Mouse (Mus musculus): ENCODE results near the gene Fut7. TPM values are rescaled to one million over a fixed set of nuclear protein-coding genes. Genes with fewer than 3 reads are reported as not detected.

Gene Fut7
- total and polyA plus RNA-seq, 3 experiments: 0.17 to 0.57 (median 0.17) TPM

- TF ChIP-seq PAX5 (IDR thresholded peaks at IDR 0.05; ENCODE audit: low read length) (no peak), ELF1 (IDR thresholded peaks at IDR 0.05; ENCODE audit: low read depth, low read length) (0 out of 2 replicates have a peak, but pooled peaks have one; percentile 24), CHD2 (IDR thresholded peaks at IDR 0.05; ENCODE audit: low read length) (no peak), MYC (IDR thresholded peaks at IDR 0.05; ENCODE audit: low read depth, low read length) (no peak), SIN3A (IDR thresholded peaks at IDR 0.05; ENCODE audit: low read length) (peak; percentile 100), USF2 (conservative IDR thresholded peaks at IDR 0.05; ENCODE audit: low read depth, low read length) (no peak), NRF1 (IDR thresholded peaks at IDR 0.05; ENCODE audit: low read depth, low read length) (no peak), MXI1 (IDR thresholded peaks at IDR 0.05; ENCODE audit: low read depth, low read length) (peak; percentile 95), IRF4 (IDR thresholded peaks at IDR 0.05; ENCODE audit: low read depth, low read length) (peak; percentile 26; the same call in 1 of the 2 replicates), RAD21 (IDR thresholded peaks at IDR 0.05; ENCODE audit: low read depth, low read length) (peak; percentile 67), ZC3H11A (IDR thresholded peaks at IDR 0.05; ENCODE audit: low read depth, low read length) (no peak), ZKSCAN1 (IDR thresholded peaks at IDR 0.05; ENCODE audit: borderline replicate concordance, low read depth, low read length) (no peak), SMC3 (IDR thresholded peaks at IDR 0.05; ENCODE audit: low read depth, low read length) (peak; percentile 79), USF1 (IDR thresholded peaks at IDR 0.05; ENCODE audit: low read depth, low read length) (no peak), GABPA (IDR thresholded peaks at IDR 0.05; ENCODE audit: insufficient replicate concordance, low read depth, low read length) (no peak), NELFE (IDR thresholded peaks at IDR 0.05; ENCODE audit: low read depth, low read length) (no peak), BHLHE40 (IDR thresholded peaks at IDR 0.05; ENCODE audit: low read depth, low read length) (no peak), CTCF (conservative IDR thresholded peaks at IDR 0.05 in 1 of 2, IDR thresholded peaks at IDR 0.05 in 1 of 2; ENCODE audit: low read depth in 2 of 2, low read length in 2 of 2) (peak; percentile 75 to 93)
- Histone ChIP-seq H3K27me3 (replicated peaks) (peaks cover 93% of the 10 kb centered on the region), H3K36me3 (replicated peaks in 1 of 2; ENCODE audit: control insufficient read depth in 1 of 2, insufficient read depth in 1 of 2, low read length in 1 of 2) (no peaks in the 10 kb centered on the region), H3K79me2 (replicated peaks; ENCODE audit: control insufficient read depth, extremely low read depth, insufficient read depth, poor library complexity, severe bottlenecking) (no peaks in the 10 kb centered on the region), H3K4me1 (ENCODE audit: control insufficient read depth in 1 of 2, insufficient read depth in 2 of 2) (no peaks in the 10 kb centered on the region), H3K27ac (ENCODE audit: insufficient read depth, low read depth) (no peak overlapping the region), H3K4me2 (ENCODE audit: insufficient read depth, low read depth, poor library complexity, severe bottlenecking) (peak overlapping the region; percentile 63), H3K9ac (ENCODE audit: insufficient read depth, low read depth) (no peak overlapping the region), H3K4me3 (replicated peaks in 1 of 3; ENCODE audit: low read depth in 2 of 3, low read length in 2 of 3, poor library complexity in 1 of 3) (peak overlapping the region in 1 of 3 experiments; percentile 64), H3K9me3 (replicated peaks; ENCODE audit: low read length) (no peaks in the 10 kb centered on the region)
- in situ Hi-C loops (cut with MboI; ENCODE audit: low pct_ligation_motif_present, low pct_unique_long_range_greater_than_20kb, low sequenced_read_pairs): loop anchor here (5.0 kb wide), 1 partner anchor 35 kb away; the partner anchor contains the start of gene Uap1l1
- DNase-seq (ENCODE audit: extremely low read depth): peak; percentile 89
- dilution Hi-C loops (cut with MboI; ENCODE audit: extremely low pct_ligation_motif_present, extremely low pct_unique_long_range_greater_than_20kb, low sequenced_read_pairs): no loop called here
These were observed 20.6 kb upstream of the Fut7 start for GRCm38 (mm10) chr2:25402377-25402971.

- no peak overlapping the region; the same call in 1 of the 2 replicates for H3K9ac ChIP-seq (ENCODE audit: insufficient read depth, low read depth)
- peak overlapping the region; percentile 63 for H3K4me2 ChIP-seq (ENCODE audit: insufficient read depth, low read depth, poor library complexity, severe bottlenecking)
- TF ChIP-seq UBTF (IDR thresholded peaks at IDR 0.05; ENCODE audit: low read depth, low read length): peak; percentile 64; the same call in 1 of the 2 replicates
- no peak for TF ChIP-seq IRF4 (IDR thresholded peaks at IDR 0.05; ENCODE audit: low read depth, low read length)
- TF ChIP-seq NRF1 (IDR thresholded peaks at IDR 0.05; ENCODE audit: low read depth, low read length): peak; percentile 74
- no peak for TF ChIP-seq USF2 (conservative IDR thresholded peaks at IDR 0.05; ENCODE audit: low read depth, low read length)
- no peak for TF ChIP-seq USF1 (IDR thresholded peaks at IDR 0.05; ENCODE audit: low read depth, low read length)
- no peak for TF ChIP-seq ZKSCAN1 (IDR thresholded peaks at IDR 0.05; ENCODE audit: borderline replicate concordance, low read depth, low read length)
- TF ChIP-seq MAX (IDR thresholded peaks at IDR 0.05; ENCODE audit: low read length): no peak
- 0 out of 2 replicates have a peak, but pooled peaks have one; percentile 34 for TF ChIP-seq MXI1 (IDR thresholded peaks at IDR 0.05; ENCODE audit: low read depth, low read length)
- TF ChIP-seq SIN3A (IDR thresholded peaks at IDR 0.05; ENCODE audit: low read length): no peak
- no peak for TF ChIP-seq SMC3 (IDR thresholded peaks at IDR 0.05; ENCODE audit: low read depth, low read length)
These were observed 20.0 kb upstream of the Fut7 start for GRCm38 (mm10) chr2:25402972-25403601.

More at GRCm38 (mm10) chr2:25402972-25403601, 20.0 kb upstream of the Fut7 start:
- Histone ChIP-seq H3K27me3 (replicated peaks) (peaks cover 93% of the 10 kb centered on the region), H3K9me3 (replicated peaks; ENCODE audit: low read length) (no peaks in the 10 kb centered on the region), H3K79me2 (replicated peaks; ENCODE audit: control insufficient read depth, extremely low read depth, insufficient read depth, poor library complexity, severe bottlenecking) (no peaks in the 10 kb centered on the region), H3K27ac (ENCODE audit: insufficient read depth, low read depth) (no peak overlapping the region), H3K4me1 (ENCODE audit: control insufficient read depth in 1 of 2, insufficient read depth in 2 of 2) (no peaks in the 10 kb centered on the region), H3K4me3 (replicated peaks in 1 of 3; ENCODE audit: low read depth in 2 of 3, low read length in 2 of 3, poor library complexity in 1 of 3) (peak overlapping the region in 1 of 3 experiments; percentile 64), H3K36me3 (replicated peaks in 1 of 2; ENCODE audit: control insufficient read depth in 1 of 2, insufficient read depth in 1 of 2, low read length in 1 of 2) (no peaks in the 10 kb centered on the region)
- in situ Hi-C loops (cut with MboI; ENCODE audit: low pct_ligation_motif_present, low pct_unique_long_range_greater_than_20kb, low sequenced_read_pairs) (loop anchor here (5.0 kb wide), 1 partner anchor 36 kb away; the partner anchor contains the start of gene Uap1l1), dilution Hi-C loops (cut with MboI; ENCODE audit: extremely low pct_ligation_motif_present, extremely low pct_unique_long_range_greater_than_20kb, low sequenced_read_pairs) (no loop called here)
- DNase-seq (ENCODE audit: extremely low read depth): no peak

Data from CH12.LX (cell line).